Mouse (Mus musculus) spleen, postnatal 14 days (tissue): ENCODE results near the gene Hoxc5.

Experiments used
- DNase-seq, 2 experiments: peaks; one replicate each; pipeline ENCODE4 v3.0.0; 2021 to 2022; ENCODE audit warnings: low spot score in 2 of 2

Gene Hoxc5

DNA sequence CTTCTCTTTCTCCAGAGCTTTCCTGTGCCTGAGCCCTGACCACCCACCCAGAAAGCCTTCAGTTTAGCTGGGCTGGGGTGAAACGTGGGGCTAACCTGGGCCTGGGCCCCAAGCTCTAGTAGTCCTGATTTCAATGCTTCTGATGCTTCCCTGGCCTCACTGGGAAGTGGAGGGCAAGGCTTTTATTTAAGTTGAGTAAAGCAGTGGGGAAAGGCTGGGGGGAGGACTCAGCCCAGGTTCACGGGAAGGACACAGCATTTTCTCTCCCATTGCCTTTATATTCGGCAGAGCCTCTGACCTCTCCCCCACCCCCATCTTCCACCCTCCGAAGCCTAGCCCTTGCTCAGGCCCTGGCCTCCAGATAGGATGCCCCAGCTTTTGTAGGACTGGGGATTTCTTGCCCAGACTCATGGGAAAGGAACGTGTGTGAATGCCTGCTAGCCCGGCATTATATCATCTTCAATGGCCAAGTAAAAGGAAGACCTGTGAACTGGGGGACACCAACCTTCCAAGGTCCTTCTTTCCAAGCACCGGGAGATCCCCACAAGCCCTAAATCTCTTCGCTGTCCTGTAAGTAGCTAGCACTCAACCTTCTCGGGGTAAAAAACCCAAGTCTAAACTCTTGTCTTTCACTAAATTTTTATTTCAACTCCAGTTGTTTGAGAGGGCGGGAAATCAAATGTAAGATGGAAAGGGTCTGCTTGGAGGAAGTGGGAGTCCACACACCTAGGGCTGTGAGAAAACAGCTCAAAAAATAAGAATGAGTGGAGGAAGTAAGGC is 71.6 kb downstream of the Hoxc5 start:
- DNase-seq, result no peak

- DNase-seq, result no peak
These were observed 72.4 kb downstream of the Hoxc5 start for GRCm38 (mm10) chr15:103039609-103040008.

- no peak for DNase-seq
These were observed 73.4 kb downstream of the Hoxc5 start for GRCm38 (mm10) chr15:103040601-103041000.

GRCm38 (mm10) chr15:103041613-103042012 is 74.4 kb downstream of the Hoxc5 start:
- no peak for DNase-seq

DNA sequence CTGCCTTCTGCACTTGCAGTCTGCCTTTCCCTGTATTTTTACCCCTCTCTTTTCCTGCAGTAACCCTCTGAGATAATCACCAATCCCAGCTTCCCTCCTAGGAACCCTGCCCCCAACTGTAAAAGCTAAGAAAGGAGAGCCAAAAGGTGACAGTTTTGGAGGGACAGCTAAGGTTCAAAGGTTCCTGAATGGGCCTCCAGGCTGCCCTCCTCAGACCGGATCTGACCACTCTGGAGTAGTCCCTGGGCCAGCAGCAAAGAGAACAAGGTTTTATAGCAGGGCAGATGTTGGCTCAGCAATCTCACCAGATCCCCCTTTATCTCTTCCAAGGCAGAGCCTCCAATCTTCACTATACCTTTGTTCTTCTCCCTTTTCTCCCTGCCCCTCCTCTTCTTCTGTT is 75.0 kb downstream of the Hoxc5 start:
- no peak for DNase-seq

DNA sequence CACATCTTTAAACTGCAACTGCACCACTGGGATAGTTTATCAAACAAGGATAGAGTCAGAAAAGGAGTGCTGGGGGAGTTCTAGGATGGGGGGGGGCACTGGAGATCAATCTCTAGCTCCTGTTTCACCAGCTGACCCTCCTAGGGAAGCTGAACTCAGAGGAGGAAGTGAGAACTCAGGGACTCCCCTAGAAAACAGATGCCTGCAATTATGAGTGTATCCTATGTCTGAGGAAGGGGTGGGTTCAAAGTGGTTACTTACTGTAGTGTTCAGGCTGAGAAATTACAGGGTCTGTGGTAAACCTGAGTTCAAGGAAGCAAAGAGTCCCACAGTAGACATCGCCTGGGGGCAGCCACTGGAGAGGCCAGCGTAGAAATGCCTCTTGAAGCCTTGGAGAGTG is 84.4 kb downstream of the Hoxc5 start:
- no peak for DNase-seq

GRCm38 (mm10) chr15:103053210-103053609 is 86.0 kb downstream of the Hoxc5 start:
- no peak for DNase-seq

- no peak for DNase-seq
These were observed 89.2 kb downstream of the Hoxc5 start for GRCm38 (mm10) chr15:103056396-103056795.

GRCm38 (mm10) chr15:103058715-103059114 is 91.5 kb downstream of the Hoxc5 start:
- DNase-seq, result no peak

DNA sequence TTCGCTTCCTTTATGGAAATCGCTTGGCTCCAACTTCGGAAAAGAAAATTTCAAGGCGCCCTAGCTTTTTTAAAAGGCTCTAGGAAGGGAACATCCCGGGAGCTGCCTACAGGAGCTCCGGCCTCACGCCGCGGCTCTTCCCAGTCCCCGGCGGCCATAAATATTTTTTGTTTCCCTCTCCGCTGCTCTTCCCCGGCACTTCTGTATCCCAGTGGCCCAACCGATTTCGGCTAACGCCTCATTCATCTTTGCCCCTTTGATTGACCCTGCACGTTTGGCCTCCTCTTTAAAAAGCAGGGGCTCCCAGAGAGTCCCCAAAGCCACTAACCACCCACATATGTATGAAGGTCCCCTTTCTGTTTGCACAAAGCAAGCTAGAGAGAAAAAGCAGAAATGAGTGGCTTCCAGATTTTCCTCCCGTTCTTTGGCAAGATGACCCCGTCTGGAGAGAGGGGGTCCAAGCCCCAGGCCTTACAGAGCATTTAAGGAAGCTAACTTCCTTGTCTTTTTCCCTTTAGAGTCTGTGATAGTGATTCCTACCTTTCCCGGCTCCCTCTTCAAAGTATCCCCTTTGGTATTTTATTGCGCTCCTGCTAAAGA is 92.2 kb downstream of the Hoxc5 start:
- DNase-seq, result no peak

DNA sequence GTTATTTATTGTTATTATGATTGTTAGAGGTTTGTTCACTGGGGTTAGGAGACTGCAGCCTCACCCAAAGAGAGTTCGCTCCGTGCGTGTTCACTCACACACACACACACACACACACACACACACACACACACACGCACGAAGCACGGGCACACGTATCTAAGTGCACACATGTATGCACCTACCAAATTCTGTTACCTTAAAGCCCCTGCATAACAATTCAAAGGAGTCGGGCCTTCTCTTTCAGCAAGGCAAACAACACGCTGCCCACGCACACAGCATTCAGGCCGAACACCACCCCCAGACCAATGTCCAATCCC is 92.7 kb downstream of the Hoxc5 start:
- no peak for DNase-seq

GRCm38 (mm10) chr15:103060341-103061130 is 93.3 kb downstream of the Hoxc5 start:
- no peak for DNase-seq

DNA sequence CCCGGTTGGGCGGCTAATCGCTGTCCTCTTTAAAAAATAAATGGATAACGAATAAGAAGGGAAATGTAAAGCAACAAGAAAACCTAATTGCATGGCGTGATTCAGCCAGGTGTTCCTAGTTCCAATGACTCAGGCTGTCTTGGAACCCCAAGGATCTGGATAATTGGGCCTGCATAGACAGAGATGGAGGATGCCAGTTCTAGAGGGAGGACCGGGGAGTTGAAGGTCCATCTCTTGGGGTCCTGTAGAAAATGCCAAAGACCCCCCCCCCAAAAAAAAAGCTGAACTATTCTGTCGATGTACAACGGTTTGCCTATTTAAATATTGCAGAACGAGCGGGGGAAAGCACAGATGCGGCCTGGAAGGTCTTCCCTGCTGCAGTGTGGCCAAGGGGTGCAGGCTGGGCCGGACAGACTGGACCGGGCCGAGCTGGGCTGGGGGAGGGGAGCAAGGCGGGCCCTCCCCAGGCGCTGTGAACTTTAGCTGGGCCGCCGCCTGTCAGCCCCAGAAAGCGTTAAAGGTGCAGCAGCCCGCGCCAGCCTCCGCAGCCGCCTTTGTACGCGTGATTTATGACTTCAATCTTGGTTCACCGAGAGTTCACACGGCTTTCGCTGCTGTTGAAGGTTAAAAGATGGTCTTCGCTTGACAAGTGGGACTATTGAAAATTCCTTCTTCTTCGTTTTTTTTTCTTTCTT is 94.0 kb downstream of the Hoxc5 start:
- no peak for DNase-seq

- DNase-seq, result no peak
These were observed 94.7 kb downstream of the Hoxc5 start for GRCm38 (mm10) chr15:103061988-103062387.

DNA sequence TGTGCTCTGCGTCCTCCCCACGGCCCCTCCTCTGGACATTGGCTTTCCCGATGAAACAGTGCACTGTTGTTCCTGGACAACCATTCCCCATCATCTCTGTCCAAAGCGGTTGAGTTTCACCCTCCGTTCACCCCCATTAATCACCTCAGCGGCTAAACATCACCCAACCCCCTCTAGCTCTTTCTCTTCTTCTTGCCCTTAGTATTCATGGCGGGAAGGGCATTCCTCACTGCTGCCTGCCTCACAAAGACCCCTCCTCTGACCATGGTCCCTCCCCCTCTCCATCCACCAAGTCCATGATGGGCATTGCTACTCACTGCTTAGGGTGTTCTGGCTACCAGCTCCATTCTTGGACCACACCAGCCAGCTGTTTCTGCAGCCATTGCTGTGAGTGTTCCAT is 98.4 kb downstream of the Hoxc5 start:
- no peak for DNase-seq
